In the genomic region with DNA sequence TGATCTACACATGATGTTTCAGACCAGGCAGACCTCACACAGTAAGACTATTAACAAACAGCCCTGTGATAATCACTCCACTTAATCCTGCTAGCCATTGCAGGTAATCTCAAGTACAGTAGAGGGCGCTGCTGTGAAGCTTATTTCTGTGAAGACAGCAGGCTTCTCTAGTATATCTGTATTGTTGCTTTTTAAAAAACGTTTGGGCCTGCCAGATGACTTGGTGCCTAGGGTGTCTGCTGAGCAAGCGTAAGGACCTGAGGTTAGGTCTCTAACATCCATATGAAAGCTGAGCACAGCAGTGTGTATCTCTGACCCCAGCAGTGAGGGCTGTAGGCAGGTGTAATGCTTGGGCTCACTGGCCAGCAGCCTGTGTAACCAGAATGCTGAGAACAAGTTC, we compare ENCODE assay signal across 8 mouse cellular contexts.
DNase-seq lines count a peak whose midpoint lies in the region; ATAC-seq and TF ChIP-seq lines count a peak whose summit lies in the region.

No protein-coding gene starts in this region.

- 0 out of 4 replicates have a peak, but pooled peaks cover 0 to 2% of the 10 kb centered on the region in 2 experiments for H3K4me1 ChIP-seq in ES-E14 (ENCODE audit: control insufficient read depth in 2 of 2, insufficient read depth in 2 of 2, low read length in 2 of 2, poor library complexity in 1 of 2)
- H3K4me1 ChIP-seq in cortical plate, adult 2 months (ENCODE audit: control insufficient read depth, insufficient read depth, low read length), result no peaks in the 10 kb centered on the region
- H3K4me1 ChIP-seq in hindbrain, embryonic 12.5 days, result no peaks in the 10 kb centered on the region
- H3K4me1 ChIP-seq in midbrain, embryonic 11.5 days (ENCODE audit: control insufficient read depth, insufficient read depth, low read length), result no peaks in the 10 kb centered on the region

- no peaks in the 10 kb centered on the region for H3K9me3 ChIP-seq in ES-E14 (ENCODE audit: control insufficient read depth, insufficient read depth, low read depth, low read length)
- no peaks in the 10 kb centered on the region for H3K9me3 ChIP-seq in hindbrain, embryonic 12.5 days (replicated peaks)
- no peaks in the 10 kb centered on the region for H3K9me3 ChIP-seq in midbrain, embryonic 11.5 days (ENCODE audit: control insufficient read depth, low read length)

- H3K36me3 ChIP-seq in ES-E14 (ENCODE audit: control insufficient read depth, insufficient read depth, low read length, poor library complexity, severe bottlenecking), result no peaks in the 10 kb centered on the region
- no peaks in the 10 kb centered on the region for H3K36me3 ChIP-seq in hindbrain, embryonic 12.5 days
- no peaks in the 10 kb centered on the region for H3K36me3 ChIP-seq in midbrain, embryonic 11.5 days (ENCODE audit: control insufficient read depth, insufficient read depth, low read length)

- TF ChIP-seq POLR2A in cortical plate, adult 2 months (IDR thresholded peaks at IDR 0.05; ENCODE audit: extremely low read depth, insufficient read depth, low read length), result no peak

- H3K9ac ChIP-seq in ES-E14 (ENCODE audit: insufficient read depth, low read depth, low read length, poor library complexity, severe bottlenecking), result no peak overlapping the region
- no peak overlapping the region for H3K9ac ChIP-seq in hindbrain, embryonic 12.5 days
- H3K9ac ChIP-seq in midbrain, embryonic 11.5 days (ENCODE audit: low read length), result no peak overlapping the region

- peak; percentile 43 for ATAC-seq in hindbrain, embryonic 12.5 days (ENCODE audit: low FRiP score)
- ATAC-seq in midbrain, embryonic 11.5 days (ENCODE audit: low FRiP score), result peak; percentile 54; the same call in 1 of the 2 replicates

- no peaks in the 10 kb centered on the region for H3K27me3 ChIP-seq in hindbrain, embryonic 12.5 days
- no peaks in the 10 kb centered on the region for H3K27me3 ChIP-seq in midbrain, embryonic 11.5 days (ENCODE audit: control insufficient read depth, insufficient read depth, low read length)

- DNase-seq in gastrocnemius, adult 18-20 months (ENCODE audit: low spot score), result peak; percentile 27
- no peak for DNase-seq in gastrocnemius, postnatal 25 days
- DNase-seq in ES-E14 (ENCODE audit: low read depth, low spot score), result peak; percentile 62
- DNase-seq in layer of hippocampus, adult 9-11 months, result peak; percentile 13
- DNase-seq in midbrain, embryonic 11.5 days (ENCODE audit: low spot score, missing footprints), result peak; percentile 92
- no peak for DNase-seq in T-cell, adult 2 months (ENCODE audit: low spot score)

- no peak overlapping the region for H3K27ac ChIP-seq in ES-E14 (ENCODE audit: insufficient read depth, low read depth, low read length, poor library complexity, severe bottlenecking)
- no peak overlapping the region for H3K27ac ChIP-seq in cortical plate, adult 2 months (ENCODE audit: insufficient read depth, low read length)
- H3K27ac ChIP-seq in hindbrain, embryonic 12.5 days, result no peak overlapping the region
- no peak overlapping the region for H3K27ac ChIP-seq in midbrain, embryonic 11.5 days (ENCODE audit: low read depth, low read length)

- H3K4me2 ChIP-seq in hindbrain, embryonic 12.5 days (replicated peaks), result no peak overlapping the region
- H3K4me2 ChIP-seq in midbrain, embryonic 11.5 days, result no peak overlapping the region

- H3K4me3 ChIP-seq in ES-E14 (ENCODE audit: insufficient read depth in 1 of 2, low read depth in 1 of 2, low read length in 2 of 2, poor library complexity in 1 of 2, severe bottlenecking in 1 of 2), result no peak overlapping the region
- no peak overlapping the region for H3K4me3 ChIP-seq in cortical plate, adult 2 months (ENCODE audit: insufficient read depth, low read length)
- H3K4me3 ChIP-seq in hindbrain, embryonic 12.5 days, result no peak overlapping the region
- no peak overlapping the region for H3K4me3 ChIP-seq in midbrain, embryonic 11.5 days (ENCODE audit: low read depth, low read length)

- peak; percentile 61; the same call in 1 of the 2 replicates for TF ChIP-seq CTCF in cortical plate, adult 2 months (IDR thresholded peaks at IDR 0.05; ENCODE audit: extremely low read depth, insufficient read depth, low read length)

- 22% methylated on average over 3 of the region's 3 CpGs for WGBS in hindbrain, embryonic 12.5 days
- 17% methylated on average over 3 of the region's 3 CpGs for WGBS in midbrain, embryonic 11.5 days

- in situ Hi-C loops in ES-E14 (cut with MboI; ENCODE audit: low sequenced_read_pairs in 2 of 2, unreplicated experiment in 2 of 2), result no loop called here

TF ChIP-seq in ES-E14, 5 proteins besides CTCF, POLR2A, EP300 and RAD21:
- TF ChIP-seq ZC3H11A (IDR thresholded peaks at IDR 0.05; ENCODE audit: borderline replicate concordance, low read depth, low read length) (peak; percentile 52; the same call in 1 of the 2 replicates), MAFK (IDR thresholded peaks at IDR 0.05; ENCODE audit: insufficient read depth, low read depth, low read length) (no peak)

Comparison
In these comparisons a context has a peak if more than half of its experiments do, and no peak if none do; other contexts are left out.
1. DNase-seq: peak in gastrocnemius, adult 18-20 months (single experiment), ES-E14 (single experiment), layer of hippocampus, adult 9-11 months (single experiment) and midbrain, embryonic 11.5 days (single experiment); none in gastrocnemius, postnatal 25 days (single experiment) and T-cell, adult 2 months (single experiment).